Mouse (Mus musculus) adrenal gland, postnatal 4 days (tissue): ENCODE data around the gene Yars. TPM values are rescaled to one million over a fixed set of nuclear protein-coding genes. Genes with fewer than 3 reads are reported as not detected.

Experiments
- DNase-seq, 2 experiments: peaks; one replicate each; pipeline ENCODE4 v3.0.0; 2021 to 2022; ENCODE audit warnings: low spot score in 2 of 2, mixed read lengths in 2 of 2
- long read RNA-seq, 2 experiments: library from polyadenylated mRNA; stranded (forward); transcript quantifications; one replicate each; pipeline ENCODE4 v2.0.0; 2021
- total RNA-seq, 2 experiments: library from RNA; stranded (reverse); gene quantifications; 2 replicates each; pipeline ENCODE4 v1.2.3; 2021

Gene Yars
- total RNA-seq = 10 to 100 TPM; 79.5 to 80.4 TPM
- long read RNA-seq, experiment 1, transcript Yars-201 (13 exons, 2,909 nt) = major isoform, 73 of 101 reads
- long read RNA-seq, experiment 1, partial matches to known transcripts = 12 of 101 reads
- long read RNA-seq, experiment 1, other reads (novel, unspliced or antisense) = 12 of 101 reads
- long read RNA-seq, experiment 2, transcript Yars-201 (13 exons, 2,909 nt) = major isoform, 113 of 147 reads
- long read RNA-seq, experiment 2, transcript Yars-202 (3 exons, 647 nt) = minor isoform, 7 of 147 reads
- long read RNA-seq, experiment 2, partial matches to known transcripts = 16 of 147 reads
- long read RNA-seq, experiment 2, other reads (novel, unspliced or antisense) = 11 of 147 reads

GRCm38 (mm10) chr4:129189542-129190519, at the start of gene Yars, which contains the start of gene S100pbp:
Gene Yars (plus strand): TSS chr4:129189760.
Gene S100pbp (minus strand): TSS chr4:129189727.
- peak; percentile 89 to 98 for DNase-seq

GRCm38 (mm10) chr4:129140808-129141207, 48.8 kb upstream of the Yars start:
- DNase-seq = no peak

- DNase-seq = no peak
These were observed 47.8 kb upstream of the Yars start for GRCm38 (mm10) chr4:129141560-129142438.

DNA sequence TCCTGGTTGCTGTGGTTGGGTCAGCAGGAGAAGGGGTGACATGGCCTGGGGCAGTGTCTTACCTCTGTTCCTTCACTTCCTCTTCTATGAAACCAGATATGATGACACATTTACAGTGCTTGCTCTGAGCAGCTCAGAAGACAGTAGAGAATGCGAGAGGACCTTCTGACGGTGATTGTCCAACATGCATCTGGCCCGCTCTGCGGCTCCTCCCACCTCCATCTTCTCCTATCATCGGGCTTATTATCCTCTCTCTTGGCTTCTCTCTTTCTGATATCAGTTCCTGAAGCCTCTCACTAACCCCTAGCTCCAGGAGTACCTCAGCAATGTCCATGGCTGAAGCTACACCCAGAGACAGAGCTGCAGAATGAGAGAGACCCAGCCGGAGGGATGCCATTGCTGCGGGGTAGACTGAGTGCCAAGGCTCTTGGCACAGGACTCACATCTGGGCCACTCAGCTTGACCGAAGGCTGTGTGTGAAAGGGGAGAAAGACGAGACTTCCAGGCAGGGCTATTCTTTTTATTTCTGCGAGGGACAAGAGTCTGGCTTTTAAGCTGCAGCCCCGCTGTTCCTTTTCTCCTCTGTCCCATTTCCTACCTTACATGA, 47.0 kb upstream of the Yars start:
- no peak for DNase-seq

- no peak for DNase-seq
These were observed 46.1 kb upstream of the Yars start for GRCm38 (mm10) chr4:129143509-129143908.

- DNase-seq = no peak
These were observed 44.9 kb upstream of the Yars start for GRCm38 (mm10) chr4:129144401-129145367.

DNA sequence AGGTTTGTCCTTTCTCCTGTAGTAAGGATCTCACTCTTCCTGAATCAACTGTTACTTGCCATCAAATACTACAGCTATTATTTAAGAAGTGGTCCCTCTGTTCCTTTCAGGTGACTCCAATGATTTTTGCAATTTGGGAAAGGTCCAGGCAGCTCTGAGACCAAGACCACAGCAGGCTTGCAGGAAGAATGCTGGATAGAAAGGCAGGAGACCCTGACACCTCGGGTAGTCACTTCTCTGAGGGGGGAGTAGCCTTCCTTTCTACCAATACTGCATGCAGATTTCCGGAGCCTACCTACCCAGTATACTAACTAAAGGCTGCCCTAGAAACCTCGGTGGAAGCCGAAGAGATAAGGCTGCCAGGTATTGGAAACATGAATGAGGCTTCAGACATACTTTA, 44.1 kb upstream of the Yars start:
- DNase-seq = no peak

- DNase-seq = no peak
These were observed 43.6 kb upstream of the Yars start for GRCm38 (mm10) chr4:129145943-129146342.

GRCm38 (mm10) chr4:129146392-129146791, 43.2 kb upstream of the Yars start:
- DNase-seq = no peak

- DNase-seq = no peak
These were observed 41.9 kb upstream of the Yars start for GRCm38 (mm10) chr4:129147552-129148103.

DNA sequence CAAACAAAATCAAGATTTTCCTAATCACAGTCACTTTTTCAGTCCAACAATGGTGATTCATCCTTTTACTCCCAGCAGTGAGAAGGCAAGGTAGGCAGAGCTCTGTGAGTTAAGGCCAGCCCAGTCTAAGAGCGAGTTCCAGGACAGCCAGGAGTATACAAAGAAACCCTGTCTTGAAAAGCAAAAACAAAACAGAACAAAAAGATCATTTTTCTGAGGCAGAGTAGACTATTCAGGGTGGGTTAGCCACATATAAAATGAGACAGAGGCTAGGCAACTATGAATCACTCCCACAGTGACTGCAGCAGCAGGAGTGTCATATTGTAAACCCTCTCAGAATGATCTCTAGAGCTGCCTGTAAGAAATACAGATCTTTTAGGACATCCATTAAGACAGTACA, 40.2 kb upstream of the Yars start:
- DNase-seq = no peak

DNA sequence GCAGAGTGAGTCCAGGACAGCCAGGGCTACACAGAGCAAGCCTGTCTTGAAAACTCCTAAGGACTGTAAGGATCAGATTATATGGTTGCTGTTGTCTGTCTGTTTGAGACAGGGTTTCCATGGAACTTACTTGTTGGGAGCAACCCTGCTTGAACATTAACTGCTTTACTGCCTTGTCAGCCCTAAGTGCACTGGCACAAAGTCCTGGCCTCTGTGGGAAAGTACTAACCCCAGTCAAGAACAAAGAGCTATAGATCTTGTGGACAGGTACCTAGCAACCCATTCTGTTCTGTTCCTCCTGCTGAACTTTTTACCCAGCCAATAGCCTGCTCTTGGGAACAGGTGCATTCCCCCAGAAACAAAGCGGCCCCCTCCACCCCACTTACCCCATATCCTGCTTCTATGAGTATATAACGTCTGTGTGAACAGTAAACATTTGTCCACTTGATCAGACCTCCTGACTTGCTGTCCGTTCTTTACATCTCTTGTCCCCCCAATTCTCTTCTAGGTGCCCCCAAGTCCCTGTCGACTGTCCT, 38.2 kb upstream of the Yars start:
- DNase-seq = no peak

GRCm38 (mm10) chr4:129157541-129157940, 32.0 kb upstream of the Yars start:
- no peak for DNase-seq

DNA sequence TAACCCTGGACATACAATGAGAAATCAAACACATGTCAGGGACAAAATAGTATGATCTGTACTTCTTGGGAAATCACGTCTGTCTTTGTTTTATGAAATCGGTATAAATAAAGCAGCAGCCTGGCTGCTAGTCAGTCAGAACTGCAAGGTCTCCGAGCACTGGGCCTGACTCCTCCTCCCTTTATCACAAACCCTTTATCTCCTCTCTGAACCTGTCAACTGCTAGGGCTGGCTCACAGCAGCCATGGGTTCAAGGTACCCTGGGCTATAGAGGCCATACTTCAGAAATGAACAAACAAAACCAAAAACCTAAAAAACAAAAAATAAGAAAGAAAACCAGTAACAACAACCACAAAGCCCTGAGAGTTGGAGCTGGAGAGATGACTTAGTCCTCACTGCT, 31.0 kb upstream of the Yars start:
- no peak for DNase-seq

DNA sequence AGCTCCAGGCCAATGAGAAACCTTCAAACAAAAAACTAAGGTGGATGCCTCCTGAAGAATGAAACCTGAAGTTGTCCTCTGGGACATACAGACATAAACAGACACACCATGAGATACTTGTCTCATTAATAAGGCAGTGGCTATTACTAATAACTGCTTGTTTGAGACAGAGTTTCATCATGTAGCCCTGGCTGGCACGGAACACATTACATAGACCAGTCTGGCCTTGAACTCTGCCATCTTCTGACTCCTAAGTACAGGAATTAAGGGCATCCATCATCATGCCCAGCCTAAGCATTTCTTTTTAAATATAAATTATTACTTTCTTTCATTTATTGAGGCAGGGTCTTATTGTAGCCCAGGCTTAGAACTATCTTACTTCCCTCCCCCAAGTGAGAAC, 28.5 kb upstream of the Yars start:
- DNase-seq = no peak

DNA sequence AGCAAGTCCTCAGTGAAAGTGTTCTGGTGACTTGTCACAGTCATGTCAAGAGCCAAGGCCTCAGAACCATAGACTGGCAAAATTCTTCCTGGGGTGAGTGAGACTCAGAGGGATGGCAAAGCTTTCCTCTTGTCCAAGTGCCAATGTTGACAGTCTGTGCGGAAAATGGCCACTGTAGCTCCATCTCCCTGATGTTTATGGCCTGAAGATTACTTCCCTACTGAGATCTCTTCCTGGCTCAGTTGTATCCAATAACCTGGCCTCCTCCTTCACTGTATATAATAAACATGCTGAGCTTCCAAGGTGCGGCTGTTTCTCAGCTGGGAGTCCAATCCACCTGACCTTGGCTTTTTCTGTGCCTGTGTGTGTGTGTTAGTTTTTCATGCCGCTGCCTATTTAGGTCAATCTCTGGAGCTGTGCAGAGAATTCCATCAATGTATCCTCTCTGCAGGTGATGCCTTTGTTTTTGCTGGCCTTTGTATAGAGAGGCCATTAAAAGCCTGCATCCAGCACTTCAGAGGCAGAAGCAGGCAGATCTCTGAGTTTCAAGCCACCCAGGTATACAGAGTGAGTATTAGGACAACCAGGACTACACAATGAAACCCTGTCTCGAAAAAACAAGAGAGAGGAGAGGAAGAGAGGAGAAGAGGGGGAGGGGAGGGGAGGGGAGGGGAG, 27.8 kb upstream of the Yars start:
- DNase-seq = no peak

DNA sequence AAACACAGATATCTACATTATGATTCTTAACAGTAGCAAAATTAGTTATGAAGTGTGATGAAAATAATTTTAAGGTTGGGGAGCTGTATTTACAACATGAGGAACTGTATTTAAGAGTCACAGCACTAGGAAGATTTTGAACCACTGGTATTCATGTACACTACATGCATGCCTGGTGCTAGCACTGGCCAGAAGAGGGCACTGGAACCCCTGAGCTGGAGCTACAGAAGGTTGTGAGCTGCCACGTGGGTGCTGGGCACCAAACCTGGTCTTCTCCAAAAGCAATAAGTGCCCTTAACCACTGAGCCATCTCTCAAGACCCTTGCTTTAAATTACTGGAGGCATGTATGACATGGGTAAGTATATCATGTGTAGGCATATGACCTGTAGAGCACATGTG, 17.0 kb upstream of the Yars start:
- DNase-seq = no peak

- no peak for DNase-seq
These were observed 10.0 kb upstream of the Yars start for GRCm38 (mm10) chr4:129179560-129179959.
